Mouse (Mus musculus) gastrocnemius, adult 2 months (tissue): ENCODE results near the gene Adamts9. TPM values are rescaled to one million over a fixed set of nuclear protein-coding genes. Genes with fewer than 3 reads are reported as not detected.
A peak's percentile ranks its signal among the peaks of the same experiment; 100 is the strongest.

Experiments
- DNase-seq: peaks from one replicate; pipeline ENCODE4 v3.0.0; 2022
- H3K27ac ChIP-seq: fragments of 200-600 bp; 2 replicates; pipeline ENCODE4 v1.8.1; 2022; ENCODE audit warnings: mild to moderate bottlenecking
- H3K4me3 ChIP-seq: fragments of 200-600 bp; 2 replicates; pipeline ENCODE4 v1.8.1; 2022; ENCODE audit warnings: mild to moderate bottlenecking, moderate library complexity
- CTCF ChIP-seq: fragments of 200-600 bp; IDR thresholded peaks from 2 replicates; pipeline ENCODE4 v1.8.1; 2022; ENCODE audit warnings: antibody characterized with exemption, mild to moderate bottlenecking, moderate library complexity
- intact Hi-C: fragments of 180-260 bp; cut with DNase I; formaldehyde crosslinking; loops from one replicate; pipeline ENCODE4 v1.15.1; 2025
- total RNA-seq, 2 experiments: library from RNA; stranded (reverse); gene quantifications; 2 replicates each; pipeline ENCODE4 v1.2.3; 2021

Adamts9 gene
- total RNA-seq, 2 experiments from 2014 or later: 8.5 to 8.9 TPM

GRCm38 (mm10) chr6:92810628-92811027 is 132.7 kb downstream of the Adamts9 start:
- intact Hi-C loops: no loop called here
- H3K4me3 ChIP-seq: no peak overlapping the region
- TF ChIP-seq CTCF: no peak
- DNase-seq: no peak
- H3K27ac ChIP-seq: no peak overlapping the region

- Histone ChIP-seq H3K4me3 (no peak overlapping the region), H3K27ac (no peak overlapping the region)
- intact Hi-C loops: no loop called here
- DNase-seq: no peak
- TF ChIP-seq CTCF: no peak
Measured at GRCm38 (mm10) chr6:92809818-92810217, 133.5 kb downstream of the Adamts9 start.

GRCm38 (mm10) chr6:92804254-92804971 is 138.9 kb downstream of the Adamts9 start:
- no peak for TF ChIP-seq CTCF
- no peak for DNase-seq
- Histone ChIP-seq H3K27ac (no peak overlapping the region), H3K4me3 (no peak overlapping the region)
- intact Hi-C loops: no loop called here

DNA sequence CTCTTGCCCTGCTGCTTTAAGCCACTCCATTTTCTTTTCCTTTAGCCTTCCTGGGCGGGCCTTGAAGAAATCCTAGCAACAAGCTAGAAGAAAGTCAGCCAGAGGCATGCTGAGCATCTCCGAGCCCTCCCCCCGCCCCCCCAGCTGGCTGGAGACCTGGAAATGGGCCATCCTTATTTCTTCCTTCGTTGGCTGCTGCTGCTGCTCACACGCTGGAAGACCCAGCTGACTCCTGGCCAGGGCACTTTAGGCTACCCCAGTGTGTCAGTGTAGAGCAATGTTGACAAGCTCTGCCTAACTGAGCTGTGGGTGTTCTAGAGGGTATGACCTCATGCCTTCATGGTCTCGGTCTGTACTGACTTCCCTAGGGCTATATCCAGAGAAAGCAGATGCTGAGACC is 140.1 kb downstream of the Adamts9 start:
- Histone ChIP-seq H3K4me3 (no peak overlapping the region), H3K27ac (peak overlapping the region; percentile 59)
- DNase-seq: peak; percentile 62
- TF ChIP-seq CTCF: no peak
- intact Hi-C loops: no loop called here

DNA sequence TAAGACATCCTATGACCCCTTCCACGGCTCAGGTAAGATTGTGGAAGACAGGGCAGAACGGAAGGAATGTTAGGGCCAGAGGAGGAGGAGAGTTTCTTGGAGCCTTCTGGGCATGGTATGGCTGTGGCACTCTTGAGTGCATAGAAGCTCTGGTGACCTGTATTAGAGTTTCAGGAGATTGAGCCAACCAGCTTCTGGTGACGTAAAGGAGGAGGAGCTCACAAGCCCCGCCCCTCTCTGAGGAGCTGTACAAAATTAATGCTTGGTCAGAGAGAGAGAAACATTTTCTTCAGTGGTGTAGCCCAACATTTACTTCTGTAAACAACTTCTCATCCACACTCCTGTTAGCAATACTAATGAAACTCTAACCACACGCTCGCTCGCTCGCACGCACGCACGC is 140.9 kb downstream of the Adamts9 start:
- no peak overlapping the region for H3K27ac ChIP-seq
- DNase-seq: no peak
- no peak for TF ChIP-seq CTCF
- intact Hi-C loops: no loop called here
- H3K4me3 ChIP-seq: no peak overlapping the region

- DNase-seq: no peak
- intact Hi-C loops: no loop called here
- no peak overlapping the region for H3K4me3 ChIP-seq
- no peak overlapping the region for H3K27ac ChIP-seq
- no peak for TF ChIP-seq CTCF
Measured at GRCm38 (mm10) chr6:92801462-92801861, 141.8 kb downstream of the Adamts9 start.

GRCm38 (mm10) chr6:92793804-92794203 is 149.5 kb downstream of the Adamts9 start:
- no peak for TF ChIP-seq CTCF
- Histone ChIP-seq H3K27ac (no peak overlapping the region), H3K4me3 (no peak overlapping the region)
- peak; percentile 42 for DNase-seq
- intact Hi-C loops: no loop called here

DNA sequence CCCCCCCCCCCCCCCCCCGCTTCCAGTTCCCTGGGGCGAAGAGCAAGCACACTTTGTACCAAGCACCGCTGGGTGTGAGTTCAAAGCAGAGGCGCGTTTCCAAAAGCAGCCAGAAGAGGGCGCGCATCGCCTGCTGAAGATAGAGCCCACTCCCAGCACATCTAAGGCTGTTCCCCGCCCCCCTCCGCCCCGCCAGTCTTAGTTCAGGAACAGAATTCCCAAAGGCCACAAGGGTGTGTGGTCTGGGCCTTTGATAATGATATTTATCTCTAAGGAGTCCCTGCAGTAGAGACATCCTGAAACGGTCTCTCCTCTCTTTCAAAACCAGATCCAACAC is 155.9 kb downstream of the Adamts9 start:
- intact Hi-C loops: loop anchor here (1.0 to 10.0 kb wide), 8 partner anchors 85 to 1250 kb away; no protein-coding TSS in a partner anchor
- peak; percentile 93 for DNase-seq
- peak overlapping the region; percentile 60 for H3K4me3 ChIP-seq
- peak overlapping the region; percentile 53 for H3K27ac ChIP-seq
- peak; percentile 85 for TF ChIP-seq CTCF

DNA sequence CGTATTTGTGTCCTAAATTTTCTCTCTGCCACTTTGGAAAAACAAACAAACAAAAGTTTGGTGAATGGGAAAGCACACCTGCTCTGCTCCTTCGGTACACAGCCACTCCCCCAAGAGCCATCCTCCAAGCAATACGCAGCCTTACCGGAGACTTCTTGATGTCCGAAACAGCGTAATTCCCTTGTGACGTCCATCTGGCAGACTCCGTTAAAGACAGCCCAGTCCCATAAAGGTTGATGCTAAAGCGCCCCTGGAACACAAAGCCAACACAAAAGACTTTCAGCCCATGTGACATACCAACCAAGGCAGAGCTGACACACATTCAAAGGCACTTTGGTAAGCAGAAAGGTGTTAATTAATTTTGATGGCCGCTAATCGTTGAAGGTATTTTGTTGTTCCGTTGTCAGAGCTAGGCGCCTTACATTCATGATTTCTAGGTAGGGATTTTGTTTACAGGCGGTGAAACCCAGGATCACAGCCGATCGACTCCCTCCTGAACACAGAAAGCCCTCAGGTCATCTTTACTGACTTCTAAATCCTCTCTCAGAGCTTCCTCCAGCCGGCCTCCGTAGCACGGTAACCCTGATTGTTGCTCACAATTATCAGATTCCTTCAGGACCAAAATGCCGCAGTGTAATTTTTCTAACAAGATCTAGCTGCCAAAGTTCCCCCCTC is 156.5 kb downstream of the Adamts9 start:
- Histone ChIP-seq H3K27ac (peak overlapping the region; percentile 46), H3K4me3 (peak overlapping the region; percentile 60)
- no peak for TF ChIP-seq CTCF
- intact Hi-C loops: loop anchor here (1.0 to 10.0 kb wide), 8 partner anchors 85 to 1250 kb away; no protein-coding TSS in a partner anchor
- no peak for DNase-seq

DNA sequence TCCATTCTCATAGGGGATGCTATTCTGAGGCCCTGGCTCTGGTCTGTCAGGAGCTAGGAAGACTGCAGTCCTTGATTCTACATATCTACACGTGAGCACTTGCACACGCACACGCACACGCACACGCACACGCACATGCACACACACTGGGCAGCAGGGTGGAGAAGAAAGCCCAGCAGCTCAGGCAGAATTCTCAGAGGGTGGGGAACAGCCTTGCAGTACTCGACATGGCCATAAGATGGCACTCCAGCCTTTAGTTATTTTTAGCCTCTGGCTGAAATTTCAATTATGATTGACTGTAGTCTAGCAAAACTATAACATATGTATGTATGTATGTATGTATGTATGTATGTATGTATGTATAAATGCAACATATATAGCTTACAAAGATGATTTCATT is 158.5 kb downstream of the Adamts9 start:
- intact Hi-C loops: loop anchor here (5.0 to 10.0 kb wide), 7 partner anchors 88 to 1253 kb away; no protein-coding TSS in a partner anchor
- peak; percentile 53 for DNase-seq
- H3K27ac ChIP-seq: no peak overlapping the region
- peak; percentile 93 for TF ChIP-seq CTCF
- H3K4me3 ChIP-seq: no peak overlapping the region

DNA sequence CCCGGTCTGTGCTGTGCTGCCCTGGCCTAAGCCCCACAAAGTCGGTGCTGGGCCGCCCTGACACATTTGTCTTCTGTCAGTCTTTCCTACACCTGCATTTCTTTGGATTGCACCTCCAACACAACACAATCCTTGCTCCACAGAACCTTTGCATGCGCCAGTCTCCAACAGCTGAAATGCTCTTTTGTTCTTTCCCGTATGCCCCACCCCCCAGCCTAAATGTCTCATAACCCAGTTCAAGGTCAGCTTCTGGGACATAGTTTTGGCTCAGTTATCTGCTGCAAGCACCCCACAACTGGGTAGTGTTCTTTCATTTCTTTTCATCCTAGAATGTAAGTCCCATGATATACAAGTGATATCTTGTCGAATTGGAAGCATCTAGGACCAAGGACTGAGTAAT is 161.8 kb downstream of the Adamts9 start:
- intact Hi-C loops: loop anchor here (5.0 to 10.0 kb wide), 4 partner anchors 493 to 1206 kb away; no protein-coding TSS in a partner anchor
- Histone ChIP-seq H3K4me3 (no peak overlapping the region), H3K27ac (no peak overlapping the region)
- no peak for TF ChIP-seq CTCF
- no peak for DNase-seq

- no peak for TF ChIP-seq CTCF
- no peak overlapping the region for H3K4me3 ChIP-seq
- H3K27ac ChIP-seq: no peak overlapping the region
- intact Hi-C loops: loop anchor here (5.0 to 10.0 kb wide), 4 partner anchors 495 to 1207 kb away; no protein-coding TSS in a partner anchor
- no peak for DNase-seq
Measured at GRCm38 (mm10) chr6:92779935-92780205, 163.4 kb downstream of the Adamts9 start.

- no peak overlapping the region for H3K27ac ChIP-seq
- no peak overlapping the region for H3K4me3 ChIP-seq
- no peak for TF ChIP-seq CTCF
- intact Hi-C loops: no loop called here
- no peak for DNase-seq
Measured at GRCm38 (mm10) chr6:92779140-92779934, 164.0 kb downstream of the Adamts9 start.
